Mouse (Mus musculus): ENCODE measurements around the gene Hdac7. TPM values are rescaled to one million over a fixed set of nuclear protein-coding genes. Genes with fewer than 3 reads are reported as not detected.

Gene Hdac7
- total RNA-seq (2012; rRNA removed), result 18.0 and 21.7 TPM in 2 replicates
- 17.7 and 19.8 TPM in 2 replicates for total RNA-seq (2014; rRNA removed)
- polyA plus RNA-seq (2012; ENCODE audit: insufficient read length, low read depth), result 47.8 and 55.2 TPM in 2 replicates

DNA sequence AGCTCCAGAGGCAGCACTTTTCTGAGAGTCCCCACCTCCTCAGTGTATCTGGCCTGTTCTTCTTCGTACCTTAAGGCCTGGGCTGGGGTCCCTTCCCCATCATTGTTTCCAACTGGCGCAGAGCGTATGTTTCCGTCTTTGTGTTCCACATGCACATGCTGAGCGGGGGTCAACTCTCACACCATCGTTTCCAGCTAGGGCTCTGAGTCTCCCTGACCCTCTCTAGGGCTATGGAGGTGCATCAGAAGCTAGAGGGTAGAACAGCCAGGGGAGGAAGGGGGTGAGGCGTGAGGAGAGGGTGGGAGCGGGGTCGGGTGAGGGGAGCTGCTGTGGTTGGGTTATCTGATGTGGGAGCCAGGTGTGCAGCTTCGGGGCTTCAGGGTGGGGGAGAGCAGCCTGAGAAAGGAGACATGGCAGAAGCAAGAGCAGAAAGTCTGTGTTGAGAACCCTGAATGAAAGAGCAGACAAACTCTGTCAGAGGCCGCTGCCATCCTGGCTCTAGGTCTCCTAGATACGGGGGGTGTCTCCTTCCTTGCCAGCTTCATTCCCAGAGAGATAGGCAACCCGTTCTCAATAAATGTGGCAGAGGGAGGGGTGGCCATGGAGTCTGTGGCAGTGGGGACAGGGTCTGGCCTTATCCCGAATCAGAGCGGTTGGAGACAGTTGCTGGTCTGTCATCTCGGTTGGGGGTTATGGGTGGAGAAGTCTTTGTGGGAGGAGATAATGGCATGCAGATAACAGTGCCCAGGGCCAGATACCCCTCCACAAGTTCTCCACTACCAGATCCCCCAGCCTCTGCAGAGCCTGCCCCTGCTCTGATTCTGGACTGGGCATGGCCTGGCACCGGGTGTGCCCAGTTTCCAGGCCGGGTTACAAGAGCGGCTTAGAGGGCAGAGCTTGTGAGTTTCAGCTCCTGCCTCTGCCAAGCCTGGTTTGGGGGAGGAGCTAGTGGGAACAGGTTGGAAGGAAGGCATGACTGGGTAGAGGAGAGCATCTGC lies at the start of gene Hdac7:
Gene Hdac7 (minus strand): TSS at position 466 of the 998 bp plus-strand sequence.
- Histone ChIP-seq H3K36me3 (replicated peaks in 1 of 2; ENCODE audit: control insufficient read depth in 1 of 2, insufficient read depth in 1 of 2, low read length in 1 of 2) (no peaks in the 10 kb centered on the region), H3K9me3 (replicated peaks; ENCODE audit: low read length) (peaks cover 8% of the 10 kb centered on the region), H3K4me3 (replicated peaks in 1 of 3; ENCODE audit: low read depth in 2 of 3, low read length in 2 of 3, poor library complexity in 1 of 3) (no peak within 1 kb of the TSS), H3K4me1 (ENCODE audit: control insufficient read depth in 1 of 2, insufficient read depth in 2 of 2) (peaks cover 22 to 72% of the 10 kb centered on the region in 2 experiments), H3K79me2 (replicated peaks; ENCODE audit: control insufficient read depth, extremely low read depth, insufficient read depth, poor library complexity, severe bottlenecking) (no peaks in the 10 kb centered on the region), H3K27me3 (replicated peaks) (no peaks in the 10 kb centered on the region), H3K9ac (ENCODE audit: insufficient read depth, low read depth) (no peak within 1 kb of the TSS), H3K4me2 (ENCODE audit: insufficient read depth, low read depth, poor library complexity, severe bottlenecking) (no peak within 1 kb of the TSS), H3K27ac (ENCODE audit: insufficient read depth, low read depth) (no peak within 1 kb of the TSS)
- TF ChIP-seq SIN3A (IDR thresholded peaks at IDR 0.05; ENCODE audit: low read length) (no peak), TBP (conservative IDR thresholded peaks at IDR 0.05; ENCODE audit: low read depth, low read length) (no peak), RAD21 (IDR thresholded peaks at IDR 0.05; ENCODE audit: low read depth, low read length) (no peak), KAT2A (IDR thresholded peaks at IDR 0.05; ENCODE audit: insufficient replicate concordance, low read length) (no peak), NRF1 (IDR thresholded peaks at IDR 0.05; ENCODE audit: low read depth, low read length) (no peak), ETS1 (conservative IDR thresholded peaks at IDR 0.05; ENCODE audit: low read depth, low read length) (no peak), MAFK (IDR thresholded peaks at IDR 0.05; ENCODE audit: insufficient replicate concordance, low read length) (no peak), USF1 (IDR thresholded peaks at IDR 0.05; ENCODE audit: low read depth, low read length) (no peak), ZMIZ1 (IDR thresholded peaks at IDR 0.05; ENCODE audit: low read depth, low read length) (no peak), PAX5 (IDR thresholded peaks at IDR 0.05; ENCODE audit: low read length) (no peak), POLR2A (IDR thresholded peaks at IDR 0.05; ENCODE audit: low read depth, low read length) (no peak), JUN (IDR thresholded peaks at IDR 0.05; ENCODE audit: insufficient read depth, low read depth, low read length) (no peak)
- DNase-seq (ENCODE audit: extremely low read depth), result no peak
- dilution Hi-C loops (cut with MboI; ENCODE audit: extremely low pct_ligation_motif_present, extremely low pct_unique_long_range_greater_than_20kb, low sequenced_read_pairs) (no loop called here), in situ Hi-C loops (cut with MboI; ENCODE audit: low pct_ligation_motif_present, low pct_unique_long_range_greater_than_20kb, low sequenced_read_pairs) (loop anchor here (5.0 to 25.0 kb wide), 3 partner anchors 52 to 382 kb away; no protein-coding TSS in a partner anchor)

GRCm38 (mm10) chr15:97892506-97892905 lies 48.2 kb upstream of the Hdac7 start:
- Histone ChIP-seq H3K79me2 (replicated peaks; ENCODE audit: control insufficient read depth, extremely low read depth, insufficient read depth, poor library complexity, severe bottlenecking) (no peaks in the 10 kb centered on the region), H3K9me3 (replicated peaks; ENCODE audit: low read length) (no peaks in the 10 kb centered on the region), H3K27me3 (replicated peaks) (peaks cover 2% of the 10 kb centered on the region), H3K27ac (ENCODE audit: insufficient read depth, low read depth) (no peak overlapping the region), H3K4me3 (replicated peaks in 1 of 3; ENCODE audit: low read depth in 2 of 3, low read length in 2 of 3, poor library complexity in 1 of 3) (no peak overlapping the region), H3K9ac (ENCODE audit: insufficient read depth, low read depth) (no peak overlapping the region), H3K36me3 (replicated peaks in 1 of 2; ENCODE audit: control insufficient read depth in 1 of 2, insufficient read depth in 1 of 2, low read length in 1 of 2) (no peaks in the 10 kb centered on the region), H3K4me2 (ENCODE audit: insufficient read depth, low read depth, poor library complexity, severe bottlenecking) (no peak overlapping the region), H3K4me1 (ENCODE audit: control insufficient read depth in 1 of 2, insufficient read depth in 2 of 2) (peaks cover 23 to 70% of the 10 kb centered on the region in 2 experiments)
- dilution Hi-C loops (cut with MboI; ENCODE audit: extremely low pct_ligation_motif_present, extremely low pct_unique_long_range_greater_than_20kb, low sequenced_read_pairs) (no loop called here), in situ Hi-C loops (cut with MboI; ENCODE audit: low pct_ligation_motif_present, low pct_unique_long_range_greater_than_20kb, low sequenced_read_pairs) (loop anchor here (5.0 kb wide), 1 partner anchor 50 kb away; no protein-coding TSS in a partner anchor)
- DNase-seq (ENCODE audit: extremely low read depth), result no peak
- TF ChIP-seq PAX5 (IDR thresholded peaks at IDR 0.05; ENCODE audit: low read length) (no peak), TBP (conservative IDR thresholded peaks at IDR 0.05; ENCODE audit: low read depth, low read length) (no peak), ZC3H11A (IDR thresholded peaks at IDR 0.05; ENCODE audit: low read depth, low read length) (no peak), USF2 (conservative IDR thresholded peaks at IDR 0.05; ENCODE audit: low read depth, low read length) (no peak), RAD21 (IDR thresholded peaks at IDR 0.05; ENCODE audit: low read depth, low read length) (no peak), ELF1 (IDR thresholded peaks at IDR 0.05; ENCODE audit: low read depth, low read length) (no peak), NRF1 (IDR thresholded peaks at IDR 0.05; ENCODE audit: low read depth, low read length) (no peak), EP300 (IDR thresholded peaks at IDR 0.05; ENCODE audit: low read length) (no peak), NELFE (IDR thresholded peaks at IDR 0.05; ENCODE audit: low read depth, low read length) (no peak), GABPA (IDR thresholded peaks at IDR 0.05; ENCODE audit: insufficient replicate concordance, low read depth, low read length) (no peak), MAZ (IDR thresholded peaks at IDR 0.05; ENCODE audit: low read depth, low read length) (no peak), USF1 (IDR thresholded peaks at IDR 0.05; ENCODE audit: low read depth, low read length) (no peak), POLR2AphosphoS2 (IDR thresholded peaks at IDR 0.05; ENCODE audit: low read depth, low read length) (no peak), UBTF (IDR thresholded peaks at IDR 0.05; ENCODE audit: low read depth, low read length) (no peak)

Measured in CH12.LX (cell line).